Mouse (Mus musculus): ENCODE measurements around the gene Tcap.
A peak's percentile ranks its signal among the peaks of the same experiment; 100 is the strongest.

Gene Tcap

DNA sequence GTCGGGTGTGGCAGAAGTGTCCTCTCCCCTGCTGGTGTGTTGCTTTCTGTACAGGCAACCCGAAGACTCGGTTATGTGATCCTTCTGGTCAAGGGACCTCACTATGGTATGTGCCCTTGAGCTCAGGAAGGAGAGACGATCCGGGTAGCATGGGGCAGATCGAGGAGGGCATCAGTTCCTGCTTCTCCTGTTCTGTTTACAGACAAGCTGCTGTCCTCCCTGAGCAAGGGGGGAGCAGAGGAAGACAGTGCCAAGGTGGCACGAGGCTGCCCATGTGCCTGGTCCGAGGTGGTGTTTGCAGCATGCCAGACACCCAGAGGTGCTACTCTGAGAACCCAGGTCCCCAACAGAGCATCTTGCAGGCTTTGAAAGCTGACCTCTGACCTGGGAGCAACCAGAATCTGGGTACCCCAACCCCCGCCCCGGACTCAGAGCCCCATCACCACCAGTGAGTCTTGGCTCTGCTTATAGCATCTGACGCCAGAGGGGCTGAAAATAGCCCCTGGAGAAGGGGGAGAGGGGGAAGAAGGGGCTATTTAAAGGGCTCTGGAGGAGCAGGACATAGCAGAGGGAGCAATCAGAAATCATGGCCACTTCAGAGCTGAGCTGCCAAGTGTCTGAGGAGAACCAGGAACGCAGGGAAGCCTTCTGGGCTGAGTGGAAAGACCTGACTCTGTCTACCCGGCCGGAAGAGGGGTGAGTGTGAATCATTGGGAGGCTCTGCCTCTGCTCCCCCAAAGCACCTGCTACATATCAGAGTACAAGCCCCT is at the start of gene Tcap:
TSS of gene Tcap (plus strand) at position 551 of the 770 bp plus-strand sequence.
- DNase-seq (ENCODE audit: extremely low spot score, low spot score) = no peak

DNA sequence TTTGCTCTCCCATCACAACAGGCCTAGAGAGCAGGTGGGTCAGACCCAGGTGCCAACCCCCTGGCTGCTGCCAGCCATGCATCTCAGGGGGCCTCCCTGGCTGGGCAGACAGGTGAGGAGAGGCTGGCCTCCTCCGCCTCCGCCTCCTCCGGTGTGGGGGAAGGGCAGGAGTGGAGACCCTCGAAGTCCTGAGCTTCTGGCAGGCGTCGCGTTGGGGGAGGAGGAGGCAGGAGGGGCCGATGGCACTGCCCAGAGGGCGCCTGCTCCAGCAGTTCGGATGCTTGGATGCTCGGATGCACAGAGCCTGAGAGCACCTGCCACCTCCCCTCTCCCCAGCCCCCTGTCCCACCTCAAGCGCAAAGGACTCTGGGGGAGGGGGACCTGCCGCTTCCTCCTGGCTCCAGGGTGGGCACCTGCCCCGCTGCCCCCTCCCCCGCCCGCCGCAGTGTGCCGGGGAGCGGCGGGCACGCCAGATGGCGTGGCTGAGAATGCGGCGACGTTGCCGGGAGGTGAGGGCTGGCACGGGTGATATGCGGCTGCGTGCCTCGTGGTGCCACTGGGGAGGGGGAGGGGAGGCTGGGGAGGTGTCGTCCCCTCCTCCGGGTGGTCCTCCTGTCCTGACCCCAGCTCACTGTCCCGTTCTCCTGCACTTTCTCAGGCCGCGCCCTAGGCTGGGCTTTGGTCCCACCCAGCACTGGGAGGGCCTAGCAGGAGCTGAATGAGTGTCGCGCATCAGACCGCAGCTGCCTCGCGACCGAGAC is 49.5 kb upstream of the Tcap start:
- DNase-seq (ENCODE audit: extremely low spot score, low spot score) = peak; percentile 33

DNA sequence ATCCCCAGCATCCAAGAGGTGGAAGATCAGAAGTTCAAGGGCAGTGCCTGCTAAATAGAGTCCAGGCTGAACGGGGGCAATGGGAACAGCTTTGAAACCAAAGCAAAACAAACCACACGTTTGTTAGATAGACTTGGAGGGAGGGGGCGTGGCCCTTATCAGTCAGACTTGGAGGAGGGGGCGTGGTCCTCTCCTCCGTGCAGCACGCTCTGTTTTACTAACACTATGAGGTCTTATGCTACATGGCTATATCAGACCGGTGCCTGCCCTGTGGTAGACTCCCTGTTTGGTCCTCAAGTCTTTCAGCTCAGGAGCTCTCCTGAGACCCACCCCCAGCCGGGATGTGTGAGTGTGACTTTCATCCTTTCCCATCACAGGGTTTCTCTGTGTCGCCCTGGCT is 48.4 kb upstream of the Tcap start:
- no peak for DNase-seq (ENCODE audit: extremely low spot score, low spot score)

DNA sequence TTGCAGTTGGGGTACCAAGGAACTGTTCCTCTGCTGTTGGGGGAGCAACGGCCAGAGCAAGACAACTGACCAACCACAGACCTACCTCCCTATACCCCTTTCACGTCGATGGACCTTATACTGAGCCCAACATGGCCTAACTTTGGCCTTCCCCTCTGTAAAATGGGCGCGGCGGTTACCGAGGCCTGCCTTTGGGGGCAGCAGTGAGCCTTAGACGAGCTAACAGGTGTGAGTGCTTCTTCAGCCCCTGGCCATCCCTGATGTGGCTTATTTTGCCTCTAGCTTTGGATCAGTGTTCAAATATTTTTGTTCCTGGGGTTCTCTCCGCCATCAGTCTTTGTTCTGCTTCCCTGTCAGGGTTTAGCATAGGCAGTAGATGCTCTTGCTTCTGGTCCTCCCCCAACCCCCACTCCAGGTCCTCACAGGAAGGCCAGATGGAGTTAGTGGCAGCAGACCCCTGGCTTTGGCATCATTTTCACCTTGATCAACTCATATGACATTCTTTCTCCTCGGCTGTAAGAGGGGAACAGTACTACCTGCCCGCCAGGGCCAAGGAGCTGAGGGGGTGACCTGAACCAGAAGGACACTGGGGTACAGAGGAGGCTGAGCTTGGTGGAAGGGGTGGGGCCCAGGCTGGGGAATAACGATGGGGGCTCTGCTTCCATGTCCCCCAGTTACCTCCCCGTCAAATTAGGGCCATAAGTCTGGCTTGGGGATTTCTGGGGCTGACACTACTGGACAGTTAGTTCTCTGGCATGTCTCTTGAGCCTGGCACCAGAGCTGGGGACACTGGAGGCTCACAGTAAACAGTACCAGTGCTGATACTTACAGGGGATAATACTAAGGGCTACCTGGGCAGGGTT is 47.1 kb upstream of the Tcap start:
- no peak for DNase-seq (ENCODE audit: extremely low spot score, low spot score)

DNA sequence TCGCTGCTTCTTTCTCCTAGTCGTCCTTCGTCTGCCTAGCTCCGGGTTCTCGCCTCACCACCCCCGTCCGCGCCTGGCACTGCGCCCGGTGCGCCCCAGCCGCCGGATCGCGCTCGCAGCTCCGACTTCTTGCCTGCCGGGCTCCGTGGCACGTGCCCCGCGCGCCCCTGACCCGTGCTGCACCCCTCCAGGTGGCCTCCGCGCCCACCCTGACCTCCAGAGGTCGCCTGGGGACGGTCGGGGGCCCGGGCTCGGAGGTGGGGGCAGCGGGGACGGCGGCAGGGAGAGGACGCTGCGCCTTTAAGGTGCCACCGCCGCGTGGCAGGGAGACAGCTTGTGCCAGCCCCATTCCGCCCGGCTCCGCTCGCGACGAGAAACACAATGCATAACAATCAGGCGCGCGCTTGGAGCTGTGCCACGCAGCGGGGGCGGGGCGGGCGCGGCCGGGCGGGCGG is 45.1 kb upstream of the Tcap start:
- DNase-seq (ENCODE audit: extremely low spot score, low spot score) = peak; percentile 48

DNA sequence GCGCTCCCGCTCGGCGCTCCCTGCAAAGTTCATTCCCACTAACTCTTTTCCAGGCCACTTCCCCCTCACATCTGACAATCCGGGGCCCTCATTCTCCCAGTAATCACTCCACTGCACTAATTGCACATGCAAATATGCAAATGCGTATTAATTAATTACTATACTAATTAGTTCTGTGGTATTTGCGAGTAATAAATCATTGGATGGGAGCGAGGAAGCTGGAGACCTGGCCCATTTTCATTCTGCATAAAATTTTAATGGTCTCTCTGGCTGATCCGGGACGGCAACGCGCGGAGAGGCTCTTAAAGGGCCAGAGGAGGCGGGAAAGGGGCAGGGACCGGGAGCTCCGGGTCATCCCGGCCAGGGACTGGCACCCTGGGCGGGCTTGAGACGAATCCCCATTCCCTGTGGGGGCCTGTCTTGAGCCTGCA is 44.5 kb upstream of the Tcap start:
- peak; percentile 44 for DNase-seq (ENCODE audit: extremely low spot score, low spot score)

DNA sequence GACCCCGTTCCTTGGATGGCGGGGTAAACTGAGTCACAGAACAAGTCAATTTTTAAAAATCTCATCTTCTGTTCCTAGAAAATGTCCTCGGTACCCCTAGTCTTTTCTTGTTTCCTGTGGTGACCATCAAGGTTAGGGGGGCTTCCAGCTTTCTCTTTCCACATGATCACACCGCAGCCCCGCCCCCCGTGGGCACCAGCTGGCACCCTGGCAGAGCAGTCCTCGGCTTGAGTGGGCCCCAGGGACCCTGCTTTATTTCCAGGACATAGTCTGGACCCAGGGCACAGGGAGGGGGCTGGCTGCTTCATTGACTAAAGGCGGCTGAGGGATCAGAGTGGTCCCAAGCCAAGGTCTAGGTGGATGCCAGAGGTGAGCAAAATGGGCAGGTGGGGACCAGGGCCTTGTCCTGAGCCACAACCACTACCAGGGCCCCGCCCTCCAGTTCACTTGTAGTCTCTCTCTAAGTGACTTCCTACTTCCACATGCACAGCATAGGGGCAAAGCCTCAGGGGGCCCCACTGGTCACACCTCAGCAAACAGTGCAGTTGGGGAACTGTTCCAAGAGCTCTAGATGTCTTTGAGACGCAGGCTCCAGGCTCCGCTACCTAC is 43.8 kb upstream of the Tcap start:
- no peak for DNase-seq (ENCODE audit: extremely low spot score, low spot score)

DNA sequence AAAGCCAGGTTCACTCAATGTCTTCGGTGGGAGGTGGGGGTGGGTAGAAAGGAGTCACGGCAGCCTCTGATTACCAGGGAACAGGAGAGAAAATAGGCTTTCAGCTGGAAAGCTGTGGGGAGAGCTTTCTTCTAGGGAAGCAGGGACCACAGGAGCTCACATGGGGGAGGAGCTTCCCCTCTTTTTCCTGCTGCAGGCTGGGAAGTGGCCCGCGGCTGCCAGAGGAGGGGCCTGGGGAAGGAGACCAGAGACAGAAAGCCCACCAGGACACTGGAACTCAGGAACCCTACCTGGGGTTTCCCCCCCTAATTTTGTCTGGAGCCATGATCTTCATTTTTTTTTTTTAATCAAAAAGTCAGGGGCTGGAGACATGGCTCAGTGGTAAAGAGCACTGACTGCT is 43.0 kb upstream of the Tcap start:
- no peak for DNase-seq (ENCODE audit: extremely low spot score, low spot score)

DNA sequence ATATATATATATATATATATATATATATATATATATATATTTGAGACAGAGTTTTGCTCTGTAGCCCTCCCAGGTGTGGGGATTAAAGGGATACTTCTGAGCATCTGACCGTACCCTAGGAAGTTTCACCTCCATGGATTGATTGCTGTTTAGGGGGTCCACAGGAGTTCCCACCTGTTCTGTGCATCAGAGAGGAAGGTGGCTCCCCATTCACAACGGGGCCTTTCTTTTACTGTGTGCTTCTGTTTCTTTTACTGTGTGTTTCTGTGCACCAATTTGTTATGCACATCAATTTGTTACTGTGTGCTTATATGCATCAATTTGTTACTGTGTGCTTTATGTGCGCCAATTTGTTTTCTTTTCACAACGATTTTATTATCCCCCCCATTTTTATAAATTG is 42.4 kb upstream of the Tcap start:
- no peak for DNase-seq (ENCODE audit: extremely low spot score, low spot score)

DNA sequence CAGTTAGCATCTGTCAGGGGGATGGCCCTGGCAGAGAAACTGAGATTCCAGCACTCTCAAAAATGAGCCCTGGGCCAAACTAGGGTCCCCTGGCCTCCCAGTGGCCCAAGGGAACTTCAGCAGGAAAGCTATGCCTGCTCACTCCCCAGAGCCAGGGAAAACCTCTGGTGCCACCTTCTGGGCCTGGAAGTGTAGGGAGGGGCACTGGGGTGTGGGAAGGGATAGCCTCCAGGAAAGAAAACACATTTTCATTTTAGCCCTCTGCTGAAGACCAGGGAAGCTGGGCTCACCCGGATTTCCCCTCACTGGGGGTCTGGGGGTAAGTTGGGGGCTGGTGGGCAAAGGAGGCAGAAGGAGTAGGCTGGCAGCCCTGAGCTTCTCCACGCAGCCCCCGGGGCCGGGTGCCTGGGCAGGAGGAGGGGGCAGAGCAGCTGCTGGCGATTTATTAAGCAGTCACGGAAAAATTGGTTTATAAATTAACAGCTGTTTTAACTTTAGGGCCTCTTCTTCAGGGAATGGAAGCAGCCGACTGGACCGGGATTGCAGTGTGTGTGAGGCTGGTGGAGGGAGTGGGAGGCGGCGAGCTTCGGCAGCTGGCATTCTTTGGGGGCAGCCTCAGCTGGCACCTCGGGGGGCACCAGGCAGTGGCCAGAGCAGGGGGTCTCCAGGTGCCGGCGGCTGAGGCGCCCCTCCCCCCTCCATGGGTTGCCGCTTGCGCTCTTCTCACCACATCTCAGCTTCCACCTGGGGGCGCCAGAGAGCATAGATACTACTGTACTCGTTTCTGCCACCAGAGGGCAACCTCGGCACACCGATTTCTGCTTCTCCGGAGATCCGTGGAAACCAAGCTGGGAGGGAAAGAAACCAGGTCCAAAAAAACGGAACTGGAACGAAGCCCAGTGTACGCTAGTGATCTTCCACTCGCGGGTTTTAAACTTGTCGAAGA is 41.3 kb upstream of the Tcap start:
- DNase-seq (ENCODE audit: extremely low spot score, low spot score) = peak; percentile 99

DNA sequence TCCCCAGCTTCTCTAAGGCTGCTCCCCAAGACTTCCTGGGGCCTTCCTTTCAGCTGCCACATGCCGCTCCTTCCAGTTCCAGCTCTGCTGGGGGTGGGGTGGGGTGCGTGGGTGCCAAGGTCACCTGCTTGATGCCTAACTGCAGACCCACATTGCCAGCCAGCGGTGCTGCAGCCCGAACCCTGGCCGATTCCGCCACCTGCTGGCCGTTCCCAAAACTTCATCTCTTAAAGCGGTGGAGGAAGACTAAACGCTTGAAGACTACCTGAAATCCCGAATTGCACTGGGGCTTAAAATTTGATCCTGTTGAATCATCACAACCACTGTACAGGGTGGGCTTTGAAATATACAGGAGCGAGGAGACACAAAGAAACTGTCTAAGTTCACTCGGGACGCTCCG is 38.4 kb upstream of the Tcap start:
- peak; percentile 87 for DNase-seq (ENCODE audit: extremely low spot score, low spot score)

DNA sequence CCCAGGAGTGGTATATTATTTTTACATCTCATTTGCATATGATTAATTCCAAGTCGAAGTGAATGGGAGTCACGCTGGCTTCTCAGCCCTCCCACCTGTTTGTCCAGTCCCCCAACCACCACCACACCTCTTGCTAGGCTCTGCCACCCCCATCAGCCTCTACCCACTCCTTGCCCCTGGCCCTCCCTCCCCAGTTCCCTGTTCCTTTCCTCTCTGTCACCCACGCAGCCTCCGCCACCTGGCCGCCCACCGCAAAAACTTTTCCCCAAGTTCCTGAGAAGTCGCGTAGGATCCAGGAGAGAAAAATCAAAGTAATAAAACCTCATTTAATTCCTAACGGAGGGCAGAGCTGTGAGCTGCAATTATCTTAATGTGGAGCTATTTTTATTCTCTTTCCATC is 37.4 kb upstream of the Tcap start:
- DNase-seq (ENCODE audit: extremely low spot score, low spot score) = no peak

DNA sequence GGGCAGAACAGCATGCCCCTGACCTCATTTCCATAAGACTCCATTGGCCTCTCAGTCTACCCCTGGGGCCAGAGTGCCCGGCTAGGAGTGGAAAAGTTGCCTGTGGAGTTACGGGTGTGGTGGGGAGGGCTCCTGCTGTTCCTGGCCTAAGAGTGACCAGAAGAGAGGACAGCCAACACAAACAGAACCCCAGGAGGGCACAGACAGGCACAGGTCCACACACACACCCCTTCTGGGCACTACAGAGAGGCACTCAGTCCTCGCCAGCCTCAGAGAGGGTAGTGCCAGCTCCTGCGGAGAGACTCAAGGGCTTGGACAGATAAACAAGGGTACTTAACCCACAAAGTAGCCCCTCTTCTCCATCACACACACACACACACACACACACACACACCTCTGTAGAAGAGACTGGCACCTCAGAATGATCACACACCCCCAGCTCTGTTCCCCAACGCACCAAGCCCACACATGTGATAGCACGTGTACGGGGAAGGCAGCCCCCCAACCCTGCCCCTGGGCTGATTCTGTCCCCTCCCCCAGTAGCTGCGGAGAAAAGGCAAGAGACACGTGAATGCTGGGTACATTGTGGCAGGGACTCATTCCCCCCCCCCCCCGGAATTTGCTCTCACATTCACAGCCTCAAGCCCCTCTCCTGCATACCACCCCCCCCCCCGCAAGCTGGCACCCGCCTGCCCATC is 36.1 kb upstream of the Tcap start:
- no peak for DNase-seq (ENCODE audit: extremely low spot score, low spot score)

DNA sequence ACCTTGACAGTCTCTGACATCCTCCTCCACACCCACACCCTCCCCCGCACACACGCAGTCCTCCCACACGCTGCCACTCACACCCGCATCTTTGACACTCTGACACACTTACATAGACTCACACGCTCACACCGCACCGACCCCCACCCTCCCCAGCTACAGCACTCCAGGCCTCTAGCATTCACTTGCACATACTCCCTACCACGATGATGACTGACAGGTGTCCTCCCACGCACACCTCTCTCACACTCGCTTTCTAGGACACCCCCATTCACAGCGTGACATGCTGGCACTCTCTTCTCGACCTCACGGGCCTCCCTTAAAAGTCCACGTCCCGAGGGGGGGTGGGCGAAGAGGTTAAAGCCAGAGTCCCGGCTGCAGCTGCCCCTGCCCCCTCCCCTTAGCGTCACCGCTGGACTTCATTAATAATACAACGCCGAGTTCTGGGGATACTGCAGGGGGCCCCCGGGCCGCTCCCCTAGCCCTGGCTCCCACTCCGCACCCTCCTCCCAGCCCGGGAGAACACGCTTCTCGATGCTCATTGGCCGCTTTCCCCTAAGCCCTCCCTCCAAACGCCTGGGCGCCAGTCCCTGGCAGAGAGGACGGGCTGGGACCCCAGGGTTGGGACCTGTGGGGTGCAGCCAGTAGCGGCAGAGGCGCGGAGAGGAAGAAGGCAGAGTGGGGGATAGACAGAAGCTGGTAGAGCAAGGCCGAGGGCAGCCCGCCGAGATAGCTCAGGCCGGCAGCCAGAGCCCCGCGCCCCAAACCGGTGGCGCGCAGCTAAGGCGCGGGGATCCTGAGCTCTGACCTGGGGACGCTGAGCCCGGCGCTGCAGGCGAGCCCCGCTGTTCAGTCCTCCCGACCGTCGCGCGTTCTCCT is 35.3 kb upstream of the Tcap start, which contains the start of gene Ppp1r1b:
TSS of gene Ppp1r1b (plus strand) at position 322 of the 879 bp plus-strand sequence.
- DNase-seq (ENCODE audit: extremely low spot score, low spot score) = peak; percentile 51

DNA sequence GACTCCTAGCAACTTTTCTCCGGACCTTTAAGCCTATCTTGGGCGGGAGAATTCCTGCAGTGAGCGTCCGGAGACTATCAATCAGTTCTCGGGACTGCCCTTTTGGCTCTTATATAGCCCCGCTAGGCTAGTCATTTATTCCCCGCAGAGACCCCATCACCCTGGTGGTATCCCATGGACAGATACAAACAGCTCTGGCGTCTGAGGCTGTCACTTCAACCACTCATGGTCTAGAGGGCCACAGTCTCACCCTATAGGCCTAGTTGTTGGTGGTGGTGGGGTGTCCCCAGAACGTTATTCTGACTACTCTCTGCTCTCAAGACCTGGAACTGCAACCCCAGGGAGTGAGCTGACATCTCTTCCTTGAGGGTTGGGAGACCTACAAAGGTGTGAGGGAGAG is 34.3 kb upstream of the Tcap start:
- DNase-seq (ENCODE audit: extremely low spot score, low spot score) = peak; percentile 32

DNA sequence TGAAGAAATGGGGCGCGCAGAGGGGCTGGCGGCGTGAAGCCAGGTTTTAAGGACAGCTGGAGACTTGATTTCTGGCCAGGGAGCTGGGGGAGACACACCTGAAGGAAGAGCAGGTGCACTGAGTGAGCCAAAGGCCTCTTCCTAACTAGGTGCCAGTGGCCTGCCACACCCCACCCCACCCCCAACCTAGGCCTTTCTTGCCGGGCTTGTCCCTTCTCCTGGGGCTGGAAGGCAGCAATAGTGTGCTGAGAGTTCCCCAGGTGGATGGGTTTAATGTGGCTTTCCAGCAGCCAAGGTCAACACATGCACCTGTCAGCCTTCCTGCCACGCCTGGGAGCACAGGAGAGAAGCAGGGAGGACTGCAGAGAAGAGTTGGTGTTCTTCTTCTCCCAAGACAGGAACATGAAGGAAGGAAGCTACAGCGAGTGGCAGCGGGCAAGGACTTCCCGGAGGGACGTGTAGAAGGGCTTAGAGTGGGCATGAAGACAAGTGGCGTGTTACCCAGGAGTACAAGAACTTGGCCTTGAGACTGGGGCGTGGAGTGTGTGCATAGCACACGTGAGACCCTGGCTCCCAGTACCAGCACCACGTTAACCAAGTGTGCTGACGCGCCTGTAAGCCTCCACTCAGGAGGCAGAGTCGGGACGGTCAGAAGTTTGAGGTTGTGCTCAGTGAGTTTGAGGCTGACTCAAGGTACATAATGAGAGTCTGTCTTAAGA is 31.2 kb upstream of the Tcap start:
- no peak for DNase-seq (ENCODE audit: extremely low spot score, low spot score)

DNA sequence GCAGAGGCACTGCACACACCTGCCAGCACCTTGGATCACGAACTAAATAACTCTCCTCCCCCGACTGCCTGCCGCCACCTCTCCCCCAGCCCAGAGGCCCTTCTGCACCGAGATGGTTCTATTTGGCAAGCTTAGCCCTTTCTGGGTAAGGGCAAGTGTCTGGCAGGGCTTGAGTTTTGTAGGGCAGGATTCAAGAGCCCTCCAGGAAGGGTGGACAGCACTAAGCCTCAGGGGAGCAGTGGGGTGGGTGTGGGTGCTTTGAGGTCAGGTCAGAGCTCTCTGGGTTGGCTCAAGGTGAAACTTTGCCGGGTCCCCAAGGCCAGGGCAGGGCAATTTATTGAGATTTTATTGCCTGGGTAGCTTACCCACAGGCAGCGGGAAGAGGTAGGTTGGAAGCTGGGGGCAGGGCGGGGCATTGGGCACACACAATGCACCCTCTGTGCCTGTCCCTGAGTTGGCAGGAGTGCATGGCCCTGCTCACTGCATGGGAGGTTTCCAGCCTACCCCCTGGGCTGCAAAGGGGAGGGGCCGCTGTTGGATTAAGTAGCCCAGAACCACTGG is 29.9 kb upstream of the Tcap start:
- no peak for DNase-seq (ENCODE audit: extremely low spot score, low spot score)

DNA sequence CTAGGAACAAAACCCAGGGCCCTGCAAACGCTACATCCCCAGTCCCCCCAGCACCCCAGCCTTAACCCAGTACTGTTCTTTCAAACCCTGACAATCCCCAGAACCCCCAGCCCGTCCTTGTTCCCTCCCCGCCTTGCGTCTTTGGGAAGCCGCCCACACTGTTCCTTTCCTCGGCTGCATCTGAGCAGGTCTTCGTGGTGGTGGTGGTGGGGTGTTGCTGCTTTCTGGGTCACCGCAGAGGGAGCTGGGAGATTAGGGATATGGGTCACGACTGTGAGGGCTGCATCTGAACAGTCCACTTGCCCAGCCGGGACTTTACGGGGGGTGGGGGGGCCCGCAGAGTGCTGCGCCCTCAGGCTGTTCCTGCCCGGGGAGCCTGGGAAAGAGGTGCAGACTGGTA is 29.2 kb upstream of the Tcap start:
- DNase-seq (ENCODE audit: extremely low spot score, low spot score) = no peak

All from neural tube, embryonic 10.5 days (tissue).